Mouse (Mus musculus): ENCODE data around the gene Accs. TPM values are rescaled to one million over a fixed set of nuclear protein-coding genes. Genes with fewer than 3 reads are reported as not detected.
A peak's percentile ranks its signal among the peaks of the same experiment; 100 is the strongest.

Gene Accs
- polyA plus RNA-seq, 1 experiment from 2014 or later = 8.8 TPM

DNA sequence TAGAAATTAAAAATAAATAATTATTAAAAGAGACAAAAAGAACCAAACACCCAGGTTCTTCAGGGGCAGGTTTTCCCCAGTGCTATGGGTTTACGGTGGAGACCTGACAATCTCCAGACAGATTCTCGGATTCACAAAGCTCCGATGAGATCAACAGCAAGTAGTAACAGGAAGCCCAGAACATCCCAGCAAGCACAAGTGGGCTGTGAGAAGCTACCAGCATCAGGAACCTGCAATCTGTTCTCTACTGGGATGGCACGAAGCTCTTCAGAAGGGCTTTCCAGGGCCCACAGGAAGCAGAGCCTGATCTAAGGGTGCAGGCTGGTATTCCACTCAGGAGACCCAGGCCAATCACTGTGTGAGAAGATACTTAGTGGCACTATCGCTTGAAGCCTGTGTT, 61.2 kb downstream of the Accs start:
- peaks cover 41% of the 10 kb centered on the region for H3K4me1 ChIP-seq
- no peak for ATAC-seq (ENCODE audit: insufficient number of reproducible peaks, insufficient read depth, low FRiP score, low TSS enrichment, low read depth)
- no peak overlapping the region for H3K9ac ChIP-seq
- H3K27ac ChIP-seq = no peak overlapping the region
- no peaks in the 10 kb centered on the region for H3K9me3 ChIP-seq
- no peak overlapping the region for H3K4me2 ChIP-seq
- H3K36me3 ChIP-seq = peaks cover 46% of the 10 kb centered on the region
- 86% methylated on average over 5 of the region's 5 CpGs for WGBS
- H3K27me3 ChIP-seq = no peaks in the 10 kb centered on the region
- H3K4me3 ChIP-seq = no peak overlapping the region

DNA sequence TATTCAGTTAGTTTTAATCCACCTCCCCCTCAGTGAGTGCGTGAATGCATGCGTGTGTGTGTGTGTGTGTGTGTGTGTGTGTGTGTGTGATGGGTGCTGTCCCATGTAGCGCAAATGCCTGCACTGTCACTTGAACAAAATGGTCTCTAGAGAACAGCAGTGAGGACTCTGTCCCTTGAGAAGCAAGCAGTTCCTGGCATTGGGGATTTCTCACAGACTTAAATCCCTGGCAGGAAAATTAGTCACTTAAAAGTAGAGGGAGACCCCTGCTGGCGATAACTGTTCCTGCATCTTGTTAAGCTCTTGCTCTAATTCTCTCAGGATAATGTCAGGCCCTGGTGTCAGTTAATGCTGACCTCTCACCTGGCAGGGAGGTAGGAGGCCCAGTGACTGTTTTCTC, 63.6 kb downstream of the Accs start:
- Histone ChIP-seq H3K9ac (no peak overlapping the region), H3K4me2 (no peak overlapping the region), H3K4me1 (peaks cover 45% of the 10 kb centered on the region), H3K4me3 (no peak overlapping the region), H3K36me3 (peaks cover 39% of the 10 kb centered on the region), H3K9me3 (no peaks in the 10 kb centered on the region), H3K27ac (no peak overlapping the region), H3K27me3 (no peaks in the 10 kb centered on the region)
- ATAC-seq (ENCODE audit: insufficient number of reproducible peaks, insufficient read depth, low FRiP score, low TSS enrichment, low read depth) = no peak
- 36% methylated on average over 4 of the region's 4 CpGs for WGBS

DNA sequence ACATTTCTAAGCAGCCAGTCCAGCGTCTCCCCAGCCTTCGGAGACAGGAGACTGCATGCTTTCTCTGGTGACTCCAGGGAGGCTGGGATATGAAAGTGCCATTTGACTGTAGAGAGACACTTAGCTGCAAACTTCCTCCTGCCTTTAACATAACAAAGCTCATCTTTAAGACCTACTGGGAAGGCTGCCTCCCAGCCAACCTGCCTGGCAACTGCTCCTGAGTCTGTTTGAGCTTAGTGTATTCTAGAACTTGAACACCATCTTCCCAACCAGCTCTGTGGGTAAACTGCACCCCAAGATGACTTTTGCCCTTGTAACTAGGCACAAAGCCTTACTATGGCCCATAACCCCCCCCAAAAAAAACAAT, 64.3 kb downstream of the Accs start:
- H3K4me3 ChIP-seq = no peak overlapping the region
- H3K36me3 ChIP-seq = peaks cover 32% of the 10 kb centered on the region
- 42% methylated on average over 2 of the region's 2 CpGs for WGBS
- H3K9me3 ChIP-seq = no peaks in the 10 kb centered on the region
- H3K4me1 ChIP-seq = peaks cover 44% of the 10 kb centered on the region
- H3K9ac ChIP-seq = 0 out of 2 replicates have a peak overlapping the region, but pooled peaks have one; percentile 36
- no peak overlapping the region for H3K4me2 ChIP-seq
- H3K27me3 ChIP-seq = no peaks in the 10 kb centered on the region
- no peak for ATAC-seq (ENCODE audit: insufficient number of reproducible peaks, insufficient read depth, low FRiP score, low TSS enrichment, low read depth)
- H3K27ac ChIP-seq = no peak overlapping the region

DNA sequence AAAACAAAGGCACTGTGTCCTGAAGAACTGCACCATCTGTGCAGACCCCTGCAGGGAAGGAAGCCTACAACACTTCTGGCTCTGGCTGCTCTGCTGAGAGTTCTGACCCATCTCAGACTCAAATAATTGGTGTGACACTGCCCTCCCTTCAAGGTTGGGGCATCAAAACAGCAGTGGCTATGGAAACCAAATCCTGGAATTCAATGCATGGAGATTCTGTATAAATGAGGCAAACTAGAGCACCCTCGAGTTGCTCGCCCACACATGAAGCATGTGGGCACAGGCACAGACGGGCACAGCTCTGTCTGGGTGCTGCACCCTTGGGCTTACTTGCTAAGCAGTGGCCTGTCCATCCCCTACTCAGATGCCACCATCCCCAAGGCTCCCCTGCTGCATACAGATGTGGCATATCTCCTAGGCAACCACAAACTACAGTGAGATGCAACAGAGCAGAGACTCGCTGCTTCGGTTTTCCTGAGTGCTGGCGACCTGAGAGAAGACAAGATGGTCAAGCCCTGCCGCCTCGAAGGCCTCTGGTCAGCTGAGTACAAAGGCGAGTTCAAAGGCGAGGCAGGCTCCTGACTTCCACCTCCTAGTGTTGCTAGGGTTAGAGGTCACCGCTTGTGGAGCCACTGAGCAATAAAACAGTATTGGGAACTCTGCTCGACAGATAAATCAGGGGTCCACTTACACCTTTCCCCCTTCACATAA, 64.9 kb downstream of the Accs start:
- Histone ChIP-seq H3K9me3 (no peaks in the 10 kb centered on the region), H3K4me2 (no peak overlapping the region), H3K4me3 (no peak overlapping the region), H3K27ac (peak overlapping the region; percentile 12; the same call in 1 of the 2 replicates), H3K4me1 (peaks cover 49% of the 10 kb centered on the region), H3K9ac (no peak overlapping the region), H3K27me3 (no peaks in the 10 kb centered on the region), H3K36me3 (peaks cover 27% of the 10 kb centered on the region)
- ATAC-seq (ENCODE audit: insufficient number of reproducible peaks, insufficient read depth, low FRiP score, low TSS enrichment, low read depth) = no peak
- 37% methylated on average over 12 of the region's 12 CpGs for WGBS

DNA sequence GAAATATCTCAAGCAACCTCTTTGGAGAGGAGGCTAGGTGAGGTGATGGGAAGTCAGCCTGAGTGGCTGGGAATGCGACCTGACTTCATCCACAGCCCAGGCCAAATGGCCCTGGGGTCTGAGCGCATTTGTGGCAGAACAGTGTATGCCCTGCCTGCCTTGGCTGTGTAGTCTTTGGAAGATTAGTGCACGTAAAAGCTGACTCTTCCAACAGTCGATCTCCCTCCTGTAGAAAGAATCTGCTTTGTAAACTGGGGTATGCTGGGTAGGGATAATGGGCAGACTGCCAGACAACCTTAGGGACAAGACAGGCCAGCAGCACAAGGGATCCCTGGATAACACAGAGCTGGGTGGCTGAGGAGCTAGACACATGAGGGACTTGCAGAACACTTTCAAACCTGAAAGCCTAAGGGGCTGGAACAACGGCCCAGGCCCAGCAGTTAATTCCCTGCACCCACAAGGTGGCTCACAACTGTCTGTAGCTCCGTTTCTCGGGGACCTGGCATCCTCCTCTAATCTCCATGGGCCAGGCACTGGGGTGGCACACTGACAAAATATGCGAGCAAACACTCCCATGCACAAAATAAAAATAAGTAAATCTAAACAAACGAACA, 65.7 kb downstream of the Accs start:
- H3K27ac ChIP-seq = peak overlapping the region; percentile 5; the same call in 1 of the 2 replicates
- 67% methylated on average over 9 of the region's 9 CpGs for WGBS
- no peak overlapping the region for H3K4me2 ChIP-seq
- H3K9ac ChIP-seq = no peak overlapping the region
- no peak overlapping the region for H3K4me3 ChIP-seq
- ATAC-seq (ENCODE audit: insufficient number of reproducible peaks, insufficient read depth, low FRiP score, low TSS enrichment, low read depth) = no peak
- H3K27me3 ChIP-seq = no peaks in the 10 kb centered on the region
- H3K36me3 ChIP-seq = peaks cover 20% of the 10 kb centered on the region
- H3K4me1 ChIP-seq = peaks cover 58% of the 10 kb centered on the region
- no peaks in the 10 kb centered on the region for H3K9me3 ChIP-seq

Other genes with a start within 250 kb of the Accs start
- gene Alx4, start 207.6 kb downstream of the Accs start, polyA plus RNA-seq (2015; fragmentation: Nextera tagmentation; extraction: Ambion mirVana) = 29.3 and 34.1 TPM in 2 replicates
- 103 and 120 TPM in 2 replicates for gene Ext2, start 27.4 kb downstream of the Accs start, polyA plus RNA-seq (2015; fragmentation: Nextera tagmentation; extraction: Ambion mirVana)
- not detected in 2 replicates for gene Accsl, start 19.2 kb upstream of the Accs start, polyA plus RNA-seq (2015; fragmentation: Nextera tagmentation; extraction: Ambion mirVana)
- gene Gm13889, start 107.3 kb upstream of the Accs start, polyA plus RNA-seq (2015; fragmentation: Nextera tagmentation; extraction: Ambion mirVana) = 3.5 and 3.7 TPM in 2 replicates
- not detected in 2 replicates for gene Gm27027, start 146.4 kb upstream of the Accs start, polyA plus RNA-seq (2015; fragmentation: Nextera tagmentation; extraction: Ambion mirVana)
- gene Alkbh3, start 160.9 kb upstream of the Accs start, polyA plus RNA-seq (2015; fragmentation: Nextera tagmentation; extraction: Ambion mirVana) = 73.3 and 80.7 TPM in 2 replicates